Mouse (Mus musculus) central nervous system, embryonic 11.5 days (tissue): ENCODE measurements around the gene Gm21783. TPM values are rescaled to one million over a fixed set of nuclear protein-coding genes. Genes with fewer than 3 reads are reported as not detected.

Experiments
- polyA plus RNA-seq: library from polyadenylated mRNA; depleted of rRNA; stranded (reverse); fragments of >200 nt; gene quantifications from 2 replicates; pipeline ENCODE4 v1.2.3, GENCODE M21; 2012; rRNA removed

Gm21783 gene
- polyA plus RNA-seq: not detected in 2 replicates

DNA sequence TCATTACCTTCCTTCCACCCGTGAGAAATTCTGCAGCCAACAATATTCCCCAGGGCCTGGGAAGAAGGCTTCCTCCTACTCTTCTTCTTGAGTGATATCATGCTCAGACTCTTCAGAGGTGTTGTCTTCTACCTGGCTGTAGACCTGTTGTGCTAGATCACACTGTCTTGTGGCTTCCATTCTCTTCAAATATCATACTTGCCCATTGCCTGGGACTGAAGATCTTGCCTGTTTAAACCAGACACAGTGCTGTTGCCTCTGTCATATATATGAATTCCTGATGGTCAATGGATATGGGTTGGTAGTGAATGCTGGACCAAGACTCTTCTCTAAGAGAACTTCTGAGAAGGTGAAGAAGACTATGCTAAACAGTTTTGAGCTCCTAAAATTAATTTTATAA lies at the start of gene Gm21783:
Gene Gm21783, minus strand, starts transcription at position 101 of the 400 bp plus-strand sequence.

